Mouse (Mus musculus): Measurements from ENCODE around the gene Gm20767.
"Not testable (repeated sequence)": the region's sequence is repeated elsewhere in the genome, so short reads cannot be mapped to it uniquely, and the experiment has no call there.

DNA sequence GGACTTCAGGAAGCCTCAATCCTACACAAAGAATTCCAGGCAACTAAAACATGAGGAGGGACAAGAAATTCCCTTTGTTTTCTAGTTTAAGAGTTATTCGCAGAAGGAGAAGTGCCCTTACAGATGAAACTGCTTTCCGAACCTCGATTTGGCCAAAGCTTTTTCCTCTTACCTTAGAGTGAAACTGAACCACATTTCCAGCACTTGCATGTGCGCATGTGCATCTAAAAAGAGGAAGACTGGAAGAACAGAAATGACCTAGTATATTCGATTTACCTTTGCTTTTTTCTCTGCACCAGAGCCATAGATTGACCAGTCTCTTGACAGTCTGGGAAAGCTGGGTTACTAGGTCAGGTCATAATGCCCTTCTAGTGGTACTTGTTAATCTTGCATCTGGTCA lies 33.5 kb upstream of the Gm20767 start:
- not testable (repeated sequence) for TF ChIP-seq POLR2A (IDR thresholded peaks at IDR 0.05; ENCODE audit: low read depth, low read length); CTCF (IDR thresholded peaks at IDR 0.05; ENCODE audit: extremely low read depth, insufficient read length, insufficient replicate concordance, low read depth, low read length)

Data from small intestine, adult 2 months (tissue).